Mouse (Mus musculus): ENCODE measurements around the gene Lamb1. TPM values are rescaled to one million over a fixed set of nuclear protein-coding genes. Genes with fewer than 3 reads are reported as not detected.

The Lamb1 gene
- polyA plus RNA-seq, 1 experiment = 8.4 TPM

- no peak for DNase-seq (ENCODE audit: extremely low spot score in 1 of 2, low spot score in 1 of 2)
Observed at GRCm38 (mm10) chr12:31282241-31282640, 17.2 kb downstream of the Lamb1 start.

- no peak for DNase-seq (ENCODE audit: extremely low spot score in 1 of 2, low spot score in 1 of 2)
Observed at GRCm38 (mm10) chr12:31283131-31283530, 18.1 kb downstream of the Lamb1 start.

DNA sequence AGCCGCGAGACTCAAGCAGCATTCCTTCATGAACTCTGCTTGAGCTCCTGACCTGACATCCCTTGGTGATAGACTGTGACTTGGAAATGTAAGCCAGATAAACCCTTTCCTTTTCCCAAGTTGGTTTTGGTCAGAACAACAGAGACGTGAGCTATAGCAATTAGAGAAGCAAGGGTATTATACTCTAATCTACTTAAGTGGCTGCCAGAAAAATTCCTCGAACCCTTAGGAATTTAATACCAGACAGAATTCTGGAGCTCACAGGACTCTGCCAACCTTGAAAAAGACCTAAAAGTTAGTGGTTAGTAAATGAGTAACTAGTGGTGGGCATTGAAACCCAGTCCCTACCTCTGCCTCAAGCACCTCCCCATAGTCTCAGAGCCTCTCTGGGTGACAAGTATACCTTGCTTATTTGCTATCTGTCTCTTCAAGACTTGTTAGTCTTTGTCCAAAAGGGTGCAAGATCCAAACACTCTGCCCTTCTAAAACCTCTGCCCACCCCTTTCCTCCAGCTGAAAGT is 18.6 kb downstream of the Lamb1 start:
- no peak for DNase-seq (ENCODE audit: extremely low spot score in 1 of 2, low spot score in 1 of 2)

DNA sequence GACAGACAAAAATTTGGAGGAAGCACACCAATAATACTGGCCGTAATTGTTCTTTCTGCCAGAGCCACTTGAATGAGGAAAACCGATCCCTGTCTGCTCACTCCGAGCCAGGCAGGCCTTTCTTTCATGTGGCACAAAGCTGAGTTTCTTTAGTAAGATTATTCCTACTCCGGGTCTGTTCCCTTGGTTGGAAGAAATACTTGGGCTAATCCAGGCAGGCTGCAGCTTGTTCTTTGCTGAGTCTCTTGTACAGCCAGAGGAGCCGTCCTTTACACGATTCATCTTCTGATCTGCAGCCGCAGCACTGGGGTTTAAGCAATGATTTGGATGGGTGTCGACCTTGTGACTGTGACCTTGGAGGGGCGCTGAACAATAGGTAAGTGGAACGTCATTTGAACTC is 24.0 kb downstream of the Lamb1 start:
- DNase-seq (ENCODE audit: extremely low spot score in 1 of 2, low spot score in 1 of 2) = no peak

GRCm38 (mm10) chr12:31290951-31291350 is 25.9 kb downstream of the Lamb1 start:
- no peak for DNase-seq (ENCODE audit: extremely low spot score in 1 of 2, low spot score in 1 of 2)

DNA sequence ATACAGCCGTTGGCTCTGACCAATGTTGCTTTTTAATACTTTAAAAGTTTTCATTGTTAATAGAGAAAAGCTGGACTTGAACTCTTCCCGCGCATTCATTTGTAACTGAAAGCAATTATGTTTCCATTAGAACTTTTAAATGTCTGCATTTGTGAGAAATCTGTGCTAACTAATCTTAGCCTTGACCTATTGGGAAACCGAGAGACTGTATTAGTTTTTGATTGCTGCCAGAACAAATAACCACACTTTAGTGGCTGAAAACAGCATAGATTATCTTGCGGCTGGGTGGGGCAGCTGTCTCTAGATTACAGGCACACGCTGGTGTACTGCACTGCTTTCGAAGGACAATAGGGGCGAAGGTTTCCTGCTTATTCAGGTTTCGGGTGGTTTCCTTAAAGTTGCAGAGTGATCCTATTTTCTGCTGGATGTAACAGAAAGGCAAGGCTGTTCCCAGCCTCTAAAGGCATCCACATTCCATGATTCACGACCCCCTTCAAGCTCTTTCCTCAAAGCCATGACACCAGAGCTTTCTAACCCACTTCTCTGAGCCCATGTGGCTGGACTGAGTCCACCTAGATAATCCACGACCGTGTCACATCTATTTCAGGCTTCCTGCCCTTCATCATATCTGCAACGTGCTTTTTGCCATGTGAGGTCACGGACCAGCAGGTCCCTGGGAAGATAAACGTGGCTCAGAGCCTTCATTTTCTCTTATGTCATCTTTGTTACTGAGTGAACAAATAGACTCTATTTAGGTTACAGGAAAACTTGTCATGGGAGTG is 28.5 kb downstream of the Lamb1 start:
- no peak for DNase-seq (ENCODE audit: extremely low spot score in 1 of 2, low spot score in 1 of 2)

DNA sequence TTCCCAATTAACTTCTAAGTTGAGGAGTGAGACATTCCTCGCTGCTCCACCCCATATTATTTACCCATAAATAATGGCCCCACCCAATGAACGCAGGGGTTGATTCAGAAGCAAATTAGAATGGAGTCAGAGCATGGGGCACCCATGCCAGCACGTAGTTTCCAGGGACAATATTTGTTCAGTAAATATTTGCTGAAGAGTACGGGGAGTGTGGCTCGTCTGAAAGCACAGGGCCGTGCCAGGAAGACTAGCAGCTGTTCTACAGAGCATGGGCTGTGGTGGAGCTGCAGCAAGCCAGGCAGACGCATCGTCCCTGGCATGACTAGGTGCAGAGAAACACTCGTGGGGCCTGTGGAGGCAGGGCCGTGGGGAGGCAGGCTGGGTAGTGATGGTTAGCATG is 29.5 kb downstream of the Lamb1 start:
- no peak for DNase-seq (ENCODE audit: extremely low spot score in 1 of 2, low spot score in 1 of 2)

GRCm38 (mm10) chr12:31294996-31295395 is 30.0 kb downstream of the Lamb1 start:
- peak in 1 of 2 experiments; percentile 22 for DNase-seq (ENCODE audit: extremely low spot score in 1 of 2, low spot score in 1 of 2)

DNA sequence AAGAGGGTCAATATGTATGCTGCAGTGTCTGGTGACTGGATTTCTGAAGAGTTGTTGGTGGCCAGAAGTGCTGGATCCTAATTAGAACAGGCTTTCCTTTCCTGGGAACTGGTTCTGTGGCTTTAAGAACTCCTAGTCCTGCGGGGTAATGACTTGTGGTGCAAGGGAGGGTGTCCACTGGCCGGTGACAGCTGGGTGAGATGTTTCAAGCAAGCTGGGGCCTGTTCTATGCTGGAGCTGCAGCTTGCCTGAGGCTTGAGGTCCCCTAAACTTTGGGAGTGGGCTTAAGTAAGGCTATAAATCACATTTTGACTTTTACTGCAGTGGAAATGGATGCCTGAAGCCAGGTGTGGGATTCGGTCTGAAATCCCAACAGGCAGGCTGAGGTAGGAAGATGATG is 30.5 kb downstream of the Lamb1 start:
- no peak for DNase-seq (ENCODE audit: extremely low spot score in 1 of 2, low spot score in 1 of 2)

DNA sequence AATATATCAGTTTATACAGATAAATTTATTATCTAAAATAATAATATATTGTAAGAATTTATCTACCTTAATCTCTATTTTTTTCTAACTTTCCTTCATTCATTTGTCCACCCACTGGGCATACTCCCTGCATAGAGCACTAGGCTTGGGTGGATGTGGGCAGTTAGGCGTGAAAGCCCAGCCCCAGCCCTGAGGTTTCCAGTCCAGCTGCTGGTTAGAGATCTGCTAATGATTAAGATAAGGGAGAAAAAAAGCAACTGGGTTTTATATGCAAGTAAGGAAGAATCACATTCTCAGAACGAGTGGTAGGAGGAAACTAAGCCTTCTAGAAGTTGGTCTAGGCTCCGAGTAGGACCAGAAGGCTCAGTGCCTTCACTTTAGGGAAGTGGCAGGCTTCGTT is 31.1 kb downstream of the Lamb1 start:
- no peak for DNase-seq (ENCODE audit: extremely low spot score in 1 of 2, low spot score in 1 of 2)

DNA sequence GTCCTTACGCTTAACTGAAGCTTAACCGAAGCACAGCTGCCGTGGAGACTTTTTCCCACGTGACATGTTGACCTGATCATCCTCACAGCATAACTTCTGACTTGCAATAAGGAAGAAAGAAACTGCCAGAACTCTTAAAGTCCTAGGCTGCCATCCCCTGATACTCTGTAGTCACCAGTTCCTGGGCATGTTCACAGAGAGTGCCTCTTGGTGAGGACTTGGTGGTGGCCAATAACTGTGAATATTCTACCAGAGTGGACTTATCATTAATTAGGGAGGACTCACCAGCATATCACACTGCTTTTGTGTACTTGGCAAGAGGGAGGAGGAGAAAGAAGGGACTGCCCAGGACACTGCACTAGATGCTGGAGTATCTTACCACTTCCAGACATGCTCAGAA is 33.1 kb downstream of the Lamb1 start:
- DNase-seq (ENCODE audit: extremely low spot score in 1 of 2, low spot score in 1 of 2) = no peak

DNA sequence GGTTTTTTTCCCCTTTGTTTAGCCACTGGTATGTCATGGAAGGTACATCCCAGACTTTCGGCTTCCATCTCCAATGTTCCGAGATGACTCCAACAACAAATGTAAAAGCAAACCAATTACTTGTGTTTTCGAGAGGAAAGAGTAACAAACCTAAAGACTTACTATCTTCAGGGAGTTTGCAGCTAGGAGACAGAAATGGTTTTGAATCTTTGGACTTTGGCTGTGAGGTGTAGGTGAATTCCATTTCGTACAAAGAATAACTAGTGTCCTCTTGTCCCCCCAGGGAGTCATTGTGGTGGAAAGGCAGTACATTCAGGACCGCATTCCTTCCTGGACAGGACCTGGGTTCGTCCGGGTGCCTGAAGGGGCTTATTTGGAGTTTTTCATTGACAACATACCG is 33.5 kb downstream of the Lamb1 start:
- no peak for DNase-seq (ENCODE audit: extremely low spot score in 1 of 2, low spot score in 1 of 2)

DNA sequence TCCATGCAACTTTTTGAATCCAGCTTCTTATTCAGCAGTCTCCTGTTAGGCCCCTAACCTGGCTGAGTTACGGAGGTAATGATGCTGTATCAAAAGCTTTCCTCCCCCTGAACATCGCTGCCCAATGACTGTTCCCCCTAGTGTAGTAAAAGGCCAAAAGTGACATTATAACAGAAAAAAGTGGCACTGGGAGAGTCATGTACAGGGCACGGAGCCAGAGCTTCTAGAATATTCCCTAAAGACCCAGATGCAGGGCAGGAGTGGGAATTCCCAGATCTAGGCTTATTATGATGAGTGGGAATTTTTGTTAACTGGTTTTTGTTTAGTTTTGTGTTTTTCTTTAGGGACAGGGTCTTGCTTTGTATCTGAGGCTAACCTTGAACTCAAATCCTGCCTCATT is 34.1 kb downstream of the Lamb1 start:
- DNase-seq (ENCODE audit: extremely low spot score in 1 of 2, low spot score in 1 of 2) = no peak

GRCm38 (mm10) chr12:31299676-31300197 is 34.7 kb downstream of the Lamb1 start:
- DNase-seq (ENCODE audit: extremely low spot score in 1 of 2, low spot score in 1 of 2) = no peak

GRCm38 (mm10) chr12:31300276-31300675 is 35.2 kb downstream of the Lamb1 start:
- DNase-seq (ENCODE audit: extremely low spot score in 1 of 2, low spot score in 1 of 2) = no peak

- no peak for DNase-seq (ENCODE audit: extremely low spot score in 1 of 2, low spot score in 1 of 2)
Observed at GRCm38 (mm10) chr12:31302266-31302665, 37.2 kb downstream of the Lamb1 start.

GRCm38 (mm10) chr12:31302766-31303511 is 37.9 kb downstream of the Lamb1 start:
- no peak for DNase-seq (ENCODE audit: extremely low spot score in 1 of 2, low spot score in 1 of 2)

GRCm38 (mm10) chr12:31306075-31306675 is 41.1 kb downstream of the Lamb1 start:
- DNase-seq (ENCODE audit: extremely low spot score in 1 of 2, low spot score in 1 of 2) = peak; percentile 22 to 62

DNA sequence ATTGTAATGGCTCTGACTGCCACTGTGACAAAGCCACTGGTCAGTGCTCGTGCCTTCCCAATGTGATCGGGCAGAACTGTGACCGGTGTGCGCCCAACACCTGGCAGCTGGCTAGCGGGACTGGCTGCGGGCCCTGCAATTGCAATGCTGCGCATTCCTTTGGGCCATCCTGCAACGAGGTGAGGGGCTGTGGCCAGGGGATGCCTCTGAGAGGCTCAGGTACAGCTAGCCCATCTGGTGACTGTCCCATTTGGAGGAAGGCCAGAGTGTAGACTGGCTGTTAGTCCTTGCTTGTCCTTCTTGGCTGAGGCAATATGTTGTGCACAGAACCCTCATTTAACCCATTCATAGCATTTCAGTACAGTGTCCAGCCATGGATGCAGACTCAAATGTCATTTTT is 42.0 kb downstream of the Lamb1 start:
- no peak for DNase-seq (ENCODE audit: extremely low spot score in 1 of 2, low spot score in 1 of 2)

GRCm38 (mm10) chr12:31307756-31308155 is 42.7 kb downstream of the Lamb1 start:
- DNase-seq (ENCODE audit: extremely low spot score in 1 of 2, low spot score in 1 of 2) = no peak

- DNase-seq (ENCODE audit: extremely low spot score in 1 of 2, low spot score in 1 of 2) = no peak
Observed at GRCm38 (mm10) chr12:31310687-31311086, 45.7 kb downstream of the Lamb1 start.

Data from frontal cortex, adult 2 months (tissue).